Mouse (Mus musculus) lung, adult 2 months (tissue): ENCODE measurements around the gene Fcf1.

Source experiments
- CTCF ChIP-seq: fragments of 200-500 bp; IDR thresholded peaks from 2 replicates; pipeline ENCODE4 v1.5.1; 2011; ENCODE audit warnings: mild to moderate bottlenecking, low read length, control low read depth; ENCODE audit not compliant: insufficient read depth
- POLR2A ChIP-seq: fragments of 200-500 bp; IDR thresholded peaks from 2 replicates; pipeline ENCODE4 v1.6.1; 2011; ENCODE audit warnings: low read depth, mild to moderate bottlenecking, control low read depth, low read length, borderline replicate concordance; ENCODE audit errors: extremely low read depth

- TF ChIP-seq POLR2A: no peak
- no peak for TF ChIP-seq CTCF
Measured at GRCm38 (mm10) chr12:84943006-84943952, 27.4 kb upstream of the Fcf1 start.
